Mouse (Mus musculus): ENCODE measurements at regions not wholly inside any gene's neighbourhood (a gene's known extent, or its start where the extent isn't known, plus 50 kb on each side); places are given as distances from the start of the nearest gene placed in this dataset.
A peak's percentile ranks its signal among the peaks of the same experiment; 100 is the strongest.
"Not testable (repeated sequence)": the region's sequence is repeated elsewhere in the genome, so short reads cannot be mapped to it uniquely, and the experiment has no call there.

GRCm38 (mm10) chr12:40917486-40917885 lies 106.4 kb upstream of the Immp2l start:
- Histone ChIP-seq H3K4me3 (ENCODE audit: insufficient read depth in 1 of 2, low read depth in 1 of 2, low read length in 2 of 2, poor library complexity in 1 of 2, severe bottlenecking in 1 of 2) (no peak overlapping the region; a peak in 1 of 4 replicates), H3K9me3 (ENCODE audit: control insufficient read depth, insufficient read depth, low read depth, low read length) (no peaks in the 10 kb centered on the region), H3K36me3 (ENCODE audit: control insufficient read depth, insufficient read depth, low read length, poor library complexity, severe bottlenecking) (no peaks in the 10 kb centered on the region), H3K4me1 (ENCODE audit: control insufficient read depth in 2 of 2, insufficient read depth in 2 of 2, low read length in 2 of 2, poor library complexity in 1 of 2) (peaks cover 2 to 10% of the 10 kb centered on the region in 2 experiments; a peak in 2 of 4 replicates), H3K9ac (ENCODE audit: insufficient read depth, low read depth, low read length, poor library complexity, severe bottlenecking) (peak overlapping the region; percentile 57; the same call in 1 of the 2 replicates), H3K27ac (ENCODE audit: insufficient read depth, low read depth, low read length, poor library complexity, severe bottlenecking) (peak overlapping the region; percentile 80)
- peak; percentile 93 for DNase-seq (ENCODE audit: low read depth, low spot score)
- in situ Hi-C loops (cut with MboI; ENCODE audit: low sequenced_read_pairs in 2 of 2, unreplicated experiment in 2 of 2), result no loop called here
- TF ChIP-seq HCFC1 (IDR thresholded peaks at IDR 0.05; ENCODE audit: borderline replicate concordance, insufficient read depth, low read length), result no peak
- TF ChIP-seq ZC3H11A (IDR thresholded peaks at IDR 0.05; ENCODE audit: borderline replicate concordance, low read depth, low read length), result no peak
- no peak for TF ChIP-seq ZNF384 (IDR thresholded peaks at IDR 0.05; ENCODE audit: low read depth, low read length)
- no peak for TF ChIP-seq MAFK (IDR thresholded peaks at IDR 0.05; ENCODE audit: insufficient read depth, low read depth, low read length)
- TF ChIP-seq CHD2 (IDR thresholded peaks at IDR 0.05; ENCODE audit: low read depth, low read length), result no peak

GRCm38 (mm10) chr12:40921988-40922387 lies 101.9 kb upstream of the Immp2l start:
- H3K4me3 ChIP-seq (ENCODE audit: insufficient read depth in 1 of 2, low read depth in 1 of 2, low read length in 2 of 2, poor library complexity in 1 of 2, severe bottlenecking in 1 of 2), result no peak overlapping the region
- H3K36me3 ChIP-seq (ENCODE audit: control insufficient read depth, insufficient read depth, low read length, poor library complexity, severe bottlenecking), result no peaks in the 10 kb centered on the region
- no peaks in the 10 kb centered on the region for H3K9me3 ChIP-seq (ENCODE audit: control insufficient read depth, insufficient read depth, low read depth, low read length)
- peaks cover 2 to 10% of the 10 kb centered on the region in 2 experiments; a peak in 2 of 4 replicates for H3K4me1 ChIP-seq (ENCODE audit: control insufficient read depth in 2 of 2, insufficient read depth in 2 of 2, low read length in 2 of 2, poor library complexity in 1 of 2)
- TF ChIP-seq CHD2 (IDR thresholded peaks at IDR 0.05; ENCODE audit: low read depth, low read length) (no peak), MAFK (IDR thresholded peaks at IDR 0.05; ENCODE audit: insufficient read depth, low read depth, low read length) (no peak), ZNF384 (IDR thresholded peaks at IDR 0.05; ENCODE audit: low read depth, low read length) (no peak), HCFC1 (IDR thresholded peaks at IDR 0.05; ENCODE audit: borderline replicate concordance, insufficient read depth, low read length) (no peak), ZC3H11A (IDR thresholded peaks at IDR 0.05; ENCODE audit: borderline replicate concordance, low read depth, low read length) (no peak)
- no peak for DNase-seq (ENCODE audit: low read depth, low spot score)
- H3K9ac ChIP-seq (ENCODE audit: insufficient read depth, low read depth, low read length, poor library complexity, severe bottlenecking), result no peak overlapping the region
- H3K27ac ChIP-seq (ENCODE audit: insufficient read depth, low read depth, low read length, poor library complexity, severe bottlenecking), result no peak overlapping the region
- in situ Hi-C loops (cut with MboI; ENCODE audit: low sequenced_read_pairs in 2 of 2, unreplicated experiment in 2 of 2), result no loop called here

GRCm38 (mm10) chr12:40926681-40927080 lies 97.2 kb upstream of the Immp2l start:
- in situ Hi-C loops (cut with MboI; ENCODE audit: low sequenced_read_pairs in 2 of 2, unreplicated experiment in 2 of 2), result no loop called here

GRCm38 (mm10) chr12:40929409-40929808 lies 94.5 kb upstream of the Immp2l start:
- H3K4me1 ChIP-seq (ENCODE audit: control insufficient read depth in 2 of 2, insufficient read depth in 2 of 2, low read length in 2 of 2, poor library complexity in 1 of 2); H3K36me3 ChIP-seq (ENCODE audit: control insufficient read depth, insufficient read depth, low read length, poor library complexity, severe bottlenecking); DNase-seq (ENCODE audit: low read depth, low spot score); H3K9ac ChIP-seq (ENCODE audit: insufficient read depth, low read depth, low read length, poor library complexity, severe bottlenecking); H3K4me3 ChIP-seq (ENCODE audit: insufficient read depth in 1 of 2, low read depth in 1 of 2, low read length in 2 of 2, poor library complexity in 1 of 2, severe bottlenecking in 1 of 2); H3K9me3 ChIP-seq (ENCODE audit: control insufficient read depth, insufficient read depth, low read depth, low read length); in situ Hi-C loops (cut with MboI; ENCODE audit: low sequenced_read_pairs in 2 of 2, unreplicated experiment in 2 of 2); H3K27ac ChIP-seq (ENCODE audit: insufficient read depth, low read depth, low read length, poor library complexity, severe bottlenecking): not testable (repeated sequence)

More at GRCm38 (mm10) chr12:40926681-40927080, 97.2 kb upstream of the Immp2l start:
- H3K4me1 ChIP-seq (ENCODE audit: control insufficient read depth in 2 of 2, insufficient read depth in 2 of 2, low read length in 2 of 2, poor library complexity in 1 of 2), result no peaks in the 10 kb centered on the region
- H3K9me3 ChIP-seq (ENCODE audit: control insufficient read depth, insufficient read depth, low read depth, low read length), result no peaks in the 10 kb centered on the region
- no peaks in the 10 kb centered on the region for H3K36me3 ChIP-seq (ENCODE audit: control insufficient read depth, insufficient read depth, low read length, poor library complexity, severe bottlenecking)
- no peak overlapping the region for H3K27ac ChIP-seq (ENCODE audit: insufficient read depth, low read depth, low read length, poor library complexity, severe bottlenecking)
- no peak overlapping the region for H3K4me3 ChIP-seq (ENCODE audit: insufficient read depth in 1 of 2, low read depth in 1 of 2, low read length in 2 of 2, poor library complexity in 1 of 2, severe bottlenecking in 1 of 2)
- no peak for DNase-seq (ENCODE audit: low read depth, low spot score)
- H3K9ac ChIP-seq (ENCODE audit: insufficient read depth, low read depth, low read length, poor library complexity, severe bottlenecking), result no peak overlapping the region
- TF ChIP-seq HCFC1 (IDR thresholded peaks at IDR 0.05; ENCODE audit: borderline replicate concordance, insufficient read depth, low read length) (no peak), ZNF384 (IDR thresholded peaks at IDR 0.05; ENCODE audit: low read depth, low read length) (no peak), CHD2 (IDR thresholded peaks at IDR 0.05; ENCODE audit: low read depth, low read length) (no peak), MAFK (IDR thresholded peaks at IDR 0.05; ENCODE audit: insufficient read depth, low read depth, low read length) (no peak), ZC3H11A (IDR thresholded peaks at IDR 0.05; ENCODE audit: borderline replicate concordance, low read depth, low read length) (no peak)

DNA sequence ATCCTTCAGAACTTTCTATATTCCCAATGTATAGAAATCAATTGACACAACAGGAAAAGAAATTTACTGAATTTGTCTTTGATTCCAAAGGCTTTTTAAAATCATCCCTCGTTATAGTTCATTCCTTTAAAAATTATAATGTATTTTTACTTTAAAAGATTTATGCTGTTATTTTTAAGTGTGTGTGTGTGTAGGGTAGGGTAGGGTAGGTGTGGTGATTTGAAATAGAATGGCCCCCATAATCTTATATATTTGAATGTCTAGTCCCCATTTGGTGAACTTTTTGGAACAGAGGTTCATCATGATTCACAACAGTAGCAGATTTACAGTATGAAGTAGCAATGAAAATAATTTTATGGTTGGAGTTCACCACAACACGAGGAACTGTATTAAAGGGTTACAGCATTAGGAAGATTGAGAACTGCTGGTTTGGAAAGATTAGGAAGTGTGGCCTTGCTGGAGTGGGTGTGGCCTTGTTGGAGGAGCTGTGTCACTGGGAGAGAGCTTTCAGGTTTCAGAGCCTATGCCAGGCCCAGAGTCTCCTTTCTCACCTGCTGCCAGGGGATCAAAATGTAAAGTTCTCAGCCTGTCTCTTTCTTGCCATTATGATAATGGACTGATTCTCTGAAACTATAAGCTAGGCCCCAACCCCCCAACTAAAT lies 88.7 kb upstream of the Immp2l start:
- Histone ChIP-seq H3K4me3 (ENCODE audit: insufficient read depth in 1 of 2, low read depth in 1 of 2, low read length in 2 of 2, poor library complexity in 1 of 2, severe bottlenecking in 1 of 2) (no peak overlapping the region), H3K9me3 (ENCODE audit: control insufficient read depth, insufficient read depth, low read depth, low read length) (no peaks in the 10 kb centered on the region), H3K27ac (ENCODE audit: insufficient read depth, low read depth, low read length, poor library complexity, severe bottlenecking) (no peak overlapping the region), H3K4me1 (ENCODE audit: control insufficient read depth in 2 of 2, insufficient read depth in 2 of 2, low read length in 2 of 2, poor library complexity in 1 of 2) (no peaks in the 10 kb centered on the region), H3K9ac (ENCODE audit: insufficient read depth, low read depth, low read length, poor library complexity, severe bottlenecking) (no peak overlapping the region), H3K36me3 (ENCODE audit: control insufficient read depth, insufficient read depth, low read length, poor library complexity, severe bottlenecking) (no peaks in the 10 kb centered on the region)
- TF ChIP-seq ZNF384 (IDR thresholded peaks at IDR 0.05; ENCODE audit: low read depth, low read length), result no peak
- no peak for TF ChIP-seq ZC3H11A (IDR thresholded peaks at IDR 0.05; ENCODE audit: borderline replicate concordance, low read depth, low read length)
- TF ChIP-seq CHD2 (IDR thresholded peaks at IDR 0.05; ENCODE audit: low read depth, low read length), result no peak
- no peak for TF ChIP-seq HCFC1 (IDR thresholded peaks at IDR 0.05; ENCODE audit: borderline replicate concordance, insufficient read depth, low read length)
- no peak for TF ChIP-seq MAFK (IDR thresholded peaks at IDR 0.05; ENCODE audit: insufficient read depth, low read depth, low read length)
- in situ Hi-C loops (cut with MboI; ENCODE audit: low sequenced_read_pairs in 2 of 2, unreplicated experiment in 2 of 2), result no loop called here
- DNase-seq (ENCODE audit: low read depth, low spot score), result no peak
